ENCODE assay signal across 8 mouse cellular contexts in the genomic region with DNA sequence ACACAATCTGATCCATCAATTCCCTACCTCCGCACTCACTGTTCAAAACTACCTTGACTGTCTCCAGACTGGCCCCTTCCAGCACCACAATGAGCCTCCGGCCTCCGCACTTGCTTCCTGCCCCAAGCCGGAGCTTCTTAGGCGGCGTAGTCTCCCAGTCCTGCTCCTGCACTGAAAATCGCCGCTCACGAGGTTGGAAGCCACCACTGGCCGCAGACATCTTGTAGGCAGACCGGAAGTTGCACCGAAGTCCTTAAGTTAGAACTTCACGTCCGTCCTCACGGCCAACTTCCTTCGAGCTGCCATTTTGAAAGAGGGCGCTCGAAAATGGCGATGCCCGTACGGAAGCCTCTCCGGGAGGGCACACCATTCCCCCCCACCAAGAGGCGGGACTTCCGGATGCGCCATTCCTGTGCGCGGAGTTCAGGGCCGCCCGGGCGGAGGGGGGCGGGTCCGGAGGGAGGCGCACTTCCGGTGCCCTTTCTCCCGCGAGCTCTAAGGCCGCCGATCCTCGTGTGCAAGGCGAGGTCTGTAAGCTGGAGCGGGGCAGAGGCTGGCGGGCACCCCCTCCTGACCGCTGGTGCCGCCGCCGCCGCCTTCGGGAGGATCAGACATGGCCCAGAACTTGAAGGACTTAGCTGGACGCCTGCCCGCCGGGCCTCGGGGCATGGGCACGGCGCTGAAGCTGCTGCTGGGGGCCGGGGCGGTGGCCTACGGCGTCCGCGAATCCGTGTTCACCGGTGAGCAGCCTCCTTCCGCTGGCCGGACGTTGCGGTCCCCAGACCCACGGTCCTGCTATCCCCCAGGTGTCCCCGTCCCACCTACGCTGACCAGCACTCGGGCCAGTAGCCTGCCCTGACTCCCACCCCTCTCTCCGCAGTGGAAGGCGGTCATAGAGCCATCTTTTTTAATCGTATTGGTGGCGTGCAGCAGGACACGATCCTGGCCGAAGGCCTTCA. TPM values are rescaled to one million over a fixed set of nuclear protein-coding genes. Genes with fewer than 3 reads are reported as not detected.
DNase-seq lines count a peak whose midpoint lies in the region; ATAC-seq lines count a peak whose summit lies in the region.

A gene (minus strand): TSS at position 355 of the 959 bp plus-strand sequence.
A gene (plus strand): TSS at position 513 of the 959 bp plus-strand sequence.

- H3K4me2 ChIP-seq in hindbrain, embryonic 12.5 days (replicated peaks) = peak within 1 kb of the TSS; percentile 93

- peak within 1 kb of the TSS; percentile 79 for H3K27ac ChIP-seq in hindbrain, embryonic 12.5 days

- WGBS in hindbrain, embryonic 12.5 days = under 1% methylated on average over 76 of the region's 76 CpGs

- peaks cover 30% of the 10 kb centered on the region for H3K4me1 ChIP-seq in hindbrain, embryonic 12.5 days

- ATAC-seq in hindbrain, embryonic 12.5 days (ENCODE audit: low FRiP score) = peak; percentile 97

- peaks cover 38% of the 10 kb centered on the region for H3K36me3 ChIP-seq in hindbrain, embryonic 12.5 days

- no peaks in the 10 kb centered on the region for H3K9me3 ChIP-seq in hindbrain, embryonic 12.5 days (replicated peaks)

- DNase-seq in NIH3T3 (ENCODE audit: low read depth) = peak; percentile 99
- peak; percentile 99 for DNase-seq in cerebellum, postnatal 10 days
- DNase-seq in frontal cortex, postnatal 10 days (ENCODE audit: low spot score in 2 of 2) = peak; percentile 96 to 97
- DNase-seq in layer of hippocampus, postnatal 14 days (ENCODE audit: low spot score in 2 of 2) = peak; percentile 94 to 98
- DNase-seq in lung, postnatal 14 days = peak; percentile 99
- DNase-seq in retina, adult 2 months (ENCODE audit: low read depth, low spot score) = peak; percentile 99
- DNase-seq in thymus, postnatal 36 days = peak; percentile 97 to 98

- peak within 1 kb of the TSS; percentile 91 for H3K4me3 ChIP-seq in hindbrain, embryonic 12.5 days

- H3K9ac ChIP-seq in hindbrain, embryonic 12.5 days = peak within 1 kb of the TSS; percentile 92

- H3K27me3 ChIP-seq in hindbrain, embryonic 12.5 days = no peaks in the 10 kb centered on the region

RNA-seq across cellular contexts. Expression of the first gene that starts in this region (rescaled TPM):
- 131 and 138 TPM in 2 replicates for polyA plus RNA-seq in hindbrain, embryonic 12.5 days (2016; fragmentation: Nextera tagmentation; extraction: Ambion mirVana)
- 10 to 100 TPM; 50.7 to 51.1 TPM for total RNA-seq in layer of hippocampus, postnatal 14 days (2021)

RNA-seq across cellular contexts. Expression of the second gene that starts in this region (rescaled TPM):
- polyA plus RNA-seq in hindbrain, embryonic 12.5 days (2016; fragmentation: Nextera tagmentation; extraction: Ambion mirVana) = 291 and 292 TPM in 2 replicates
- total RNA-seq in layer of hippocampus, postnatal 14 days (2021) = 100 to 1,000 TPM; 138 to 141 TPM

Comparison
In these comparisons a context has a peak if more than half of its experiments do, and no peak if none do; other contexts are left out.
1. Peak in every context shown above with its lines: DNase-seq, ATAC-seq, H3K4me3 ChIP-seq and H3K27ac ChIP-seq.